Mouse (Mus musculus): Measurements from ENCODE around the gene Slc22a14.

GRCm38 (mm10) chr9:119207113-119207512 is 158.2 kb downstream of the Slc22a14 start:
- no peak for TF ChIP-seq CTCF (IDR thresholded peaks at IDR 0.05; ENCODE audit: low read depth)
- TF ChIP-seq EP300 (optimal IDR thresholded peaks at IDR 0.05), result no peak
